Mouse (Mus musculus) splenic B cell, adult 2 months (primary cell): ENCODE measurements around the gene Cacna1b.

Experiments
- DNase-seq: peaks from one replicate; pipeline ENCODE4 v3.0.0-alpha.2; 2011; ENCODE audit warnings: low read depth, low spot score
- H3K27me3 ChIP-seq: 2 replicates; pipeline ENCODE4 v1.6.1; 2012; ENCODE audit warnings: mild to moderate bottlenecking, low read length, moderate library complexity, mixed read lengths; ENCODE audit not compliant: control insufficient read depth, poor library complexity, insufficient read depth, severe bottlenecking
- H3K36me3 ChIP-seq: 2 replicates; pipeline ENCODE4 v1.6.1; 2012; ENCODE audit warnings: mild to moderate bottlenecking, low read length, moderate library complexity, mixed read lengths; ENCODE audit not compliant: control insufficient read depth, poor library complexity, insufficient read depth, severe bottlenecking

The Cacna1b gene

GRCm38 (mm10) chr2:24755276-24755675 lies 7.7 kb downstream of the Cacna1b start:
- H3K36me3 ChIP-seq, result no peaks in the 10 kb centered on the region
- H3K27me3 ChIP-seq, result no peaks in the 10 kb centered on the region
- peak; percentile 71 for DNase-seq

DNA sequence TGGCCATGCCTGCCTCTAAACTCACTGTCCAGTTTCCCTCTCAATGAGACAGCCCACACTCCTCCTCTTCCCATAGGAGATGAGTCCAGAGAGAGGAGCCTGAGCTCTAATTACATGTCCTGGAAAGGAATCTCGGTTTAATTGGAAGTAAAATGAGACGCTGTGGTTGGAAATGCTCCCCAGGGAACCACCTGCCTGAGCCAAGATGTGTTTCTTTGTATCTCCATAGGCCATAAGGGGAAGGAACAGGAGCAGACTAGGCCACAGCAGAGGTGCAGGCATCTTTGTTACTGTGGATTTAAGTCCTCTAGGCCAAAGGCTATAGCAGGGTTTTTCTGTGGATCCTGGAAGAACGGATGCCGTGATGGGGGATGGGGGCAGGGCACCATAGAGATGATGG lies 10.4 kb downstream of the Cacna1b start:
- Histone ChIP-seq H3K36me3 (no peaks in the 10 kb centered on the region), H3K27me3 (no peaks in the 10 kb centered on the region)
- DNase-seq, result no peak

DNA sequence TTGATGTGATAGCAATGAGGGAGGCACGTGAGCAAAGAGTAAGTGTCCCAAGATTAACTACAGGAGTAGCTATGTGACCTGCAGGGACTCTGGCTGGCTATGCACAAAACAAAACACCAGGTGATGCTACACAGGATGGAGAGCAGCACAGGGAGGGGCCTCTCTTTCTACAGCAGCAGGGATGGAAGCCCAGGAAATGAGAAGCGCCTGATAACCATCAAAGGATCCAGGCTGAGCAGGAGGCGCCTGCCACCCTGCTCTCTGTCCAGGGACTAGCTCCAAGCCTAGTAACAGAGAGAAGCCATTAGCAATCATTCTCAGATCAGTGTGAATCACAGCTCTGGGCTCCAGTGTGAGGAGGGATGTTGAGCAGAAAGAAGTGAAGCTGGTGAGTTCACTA lies 12.9 kb downstream of the Cacna1b start:
- no peak for DNase-seq
- no peaks in the 10 kb centered on the region for H3K27me3 ChIP-seq
- H3K36me3 ChIP-seq, result no peaks in the 10 kb centered on the region

- peak; percentile 62 for DNase-seq
- no peaks in the 10 kb centered on the region for H3K27me3 ChIP-seq
- H3K36me3 ChIP-seq, result no peaks in the 10 kb centered on the region
Observed at GRCm38 (mm10) chr2:24747878-24748277, 15.1 kb downstream of the Cacna1b start.

DNA sequence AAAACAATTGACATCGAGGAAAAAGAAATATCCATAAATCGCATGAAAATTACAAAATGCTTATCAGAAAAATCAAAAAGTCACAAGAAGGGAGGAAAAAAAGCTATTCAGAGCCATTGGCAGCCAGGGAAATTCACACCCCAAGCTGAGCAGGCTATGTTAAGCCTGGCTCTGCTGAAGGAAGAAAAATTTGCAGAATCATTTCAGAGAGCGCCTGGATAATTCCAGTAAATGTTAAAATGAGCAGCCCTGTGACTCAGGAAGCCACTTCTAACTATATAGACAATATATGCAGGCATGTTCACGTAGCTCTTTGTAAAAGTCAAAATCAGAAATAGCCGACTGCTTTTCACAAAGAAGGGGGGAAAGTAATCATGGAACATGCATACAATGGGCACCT lies 23.3 kb downstream of the Cacna1b start:
- H3K36me3 ChIP-seq, result no peaks in the 10 kb centered on the region
- no peak for DNase-seq
- no peaks in the 10 kb centered on the region for H3K27me3 ChIP-seq

- DNase-seq, result no peak
- Histone ChIP-seq H3K36me3 (no peaks in the 10 kb centered on the region), H3K27me3 (no peaks in the 10 kb centered on the region)
Observed at GRCm38 (mm10) chr2:24733157-24733556, 29.8 kb downstream of the Cacna1b start.

DNA sequence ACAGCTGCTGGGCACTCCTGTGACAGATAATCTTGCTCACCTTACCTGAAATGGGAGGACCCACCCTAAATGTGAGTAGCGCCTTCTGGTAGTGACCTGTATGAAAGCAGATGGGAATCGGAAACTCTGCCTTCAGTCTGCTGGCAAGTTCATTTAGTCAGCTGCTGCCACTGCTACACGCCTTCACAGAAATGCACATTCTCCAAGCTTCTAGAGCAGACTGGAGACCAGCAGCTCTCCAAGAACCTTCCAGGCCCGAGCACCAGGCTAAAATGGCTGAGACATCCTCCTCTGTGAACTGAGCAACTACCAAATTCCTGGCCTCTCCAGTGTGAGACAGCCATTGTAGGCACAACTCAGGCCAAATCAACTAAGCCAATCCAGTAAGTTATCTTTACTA lies 37.1 kb downstream of the Cacna1b start:
- H3K27me3 ChIP-seq, result no peaks in the 10 kb centered on the region
- no peak for DNase-seq
- no peaks in the 10 kb centered on the region for H3K36me3 ChIP-seq

DNA sequence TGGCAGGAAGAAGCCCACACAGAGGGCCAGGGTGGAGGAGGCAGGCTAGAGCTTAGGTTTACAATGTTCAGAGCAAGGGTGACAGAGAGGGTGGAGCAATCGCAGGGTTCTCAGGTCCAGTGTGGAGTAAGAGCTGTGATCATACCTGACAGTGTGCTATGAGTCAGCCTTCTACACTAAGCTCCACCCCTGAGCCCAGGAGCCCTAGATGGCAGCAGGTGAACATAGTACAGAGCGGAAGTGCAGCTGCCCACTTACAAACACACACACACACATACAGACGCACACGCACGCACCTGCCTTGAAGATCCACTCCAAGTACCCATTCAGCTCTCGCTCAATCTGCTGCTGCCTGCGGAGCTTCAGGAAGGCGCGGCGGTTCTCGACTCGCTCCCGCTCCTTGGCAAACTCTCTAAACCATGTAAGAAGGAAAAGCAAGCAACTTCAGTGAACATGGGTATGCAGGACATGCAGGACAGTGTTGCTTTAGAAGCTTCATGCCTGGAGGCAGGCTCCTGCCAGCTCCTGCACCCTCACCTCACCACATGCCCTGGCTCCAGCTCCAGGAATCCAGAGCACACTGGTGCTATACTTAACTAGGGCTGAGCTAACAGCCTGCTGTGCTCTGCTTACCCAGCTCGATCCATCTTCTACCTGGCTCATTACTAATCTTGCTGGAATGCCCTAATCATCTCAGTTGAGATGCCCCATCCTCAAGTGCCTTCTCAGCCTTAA lies 43.1 kb downstream of the Cacna1b start:
- no peaks in the 10 kb centered on the region for H3K36me3 ChIP-seq
- no peak for DNase-seq
- H3K27me3 ChIP-seq, result no peaks in the 10 kb centered on the region

- H3K36me3 ChIP-seq, result no peaks in the 10 kb centered on the region
- DNase-seq, result no peak
- H3K27me3 ChIP-seq, result no peaks in the 10 kb centered on the region
Observed at GRCm38 (mm10) chr2:24718906-24719305, 44.0 kb downstream of the Cacna1b start.

- no peaks in the 10 kb centered on the region for H3K27me3 ChIP-seq
- DNase-seq, result no peak
- H3K36me3 ChIP-seq, result no peaks in the 10 kb centered on the region
Observed at GRCm38 (mm10) chr2:24717963-24718362, 45.0 kb downstream of the Cacna1b start.

GRCm38 (mm10) chr2:24717461-24717860 lies 45.5 kb downstream of the Cacna1b start:
- no peak for DNase-seq
- Histone ChIP-seq H3K27me3 (no peaks in the 10 kb centered on the region), H3K36me3 (no peaks in the 10 kb centered on the region)

DNA sequence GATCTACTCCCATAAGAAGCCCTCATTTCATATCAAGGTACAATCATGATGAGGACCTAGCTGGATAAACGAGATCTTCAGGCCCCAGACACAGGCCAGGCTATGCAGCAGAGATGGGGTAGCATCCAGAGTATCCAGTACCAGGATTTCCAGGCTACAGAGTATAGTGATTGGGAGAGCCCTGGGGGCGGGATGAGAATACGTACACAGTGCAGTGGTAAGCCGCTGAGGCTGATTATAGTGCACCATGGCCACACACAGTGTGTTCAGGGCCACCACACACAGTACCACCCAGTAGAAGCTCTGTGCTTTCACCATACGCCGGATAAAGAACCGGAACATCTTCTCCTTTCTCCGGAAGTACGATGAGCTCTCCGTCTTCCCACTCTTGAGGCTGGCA lies 57.0 kb downstream of the Cacna1b start:
- no peak for DNase-seq
- no peaks in the 10 kb centered on the region for H3K36me3 ChIP-seq

DNA sequence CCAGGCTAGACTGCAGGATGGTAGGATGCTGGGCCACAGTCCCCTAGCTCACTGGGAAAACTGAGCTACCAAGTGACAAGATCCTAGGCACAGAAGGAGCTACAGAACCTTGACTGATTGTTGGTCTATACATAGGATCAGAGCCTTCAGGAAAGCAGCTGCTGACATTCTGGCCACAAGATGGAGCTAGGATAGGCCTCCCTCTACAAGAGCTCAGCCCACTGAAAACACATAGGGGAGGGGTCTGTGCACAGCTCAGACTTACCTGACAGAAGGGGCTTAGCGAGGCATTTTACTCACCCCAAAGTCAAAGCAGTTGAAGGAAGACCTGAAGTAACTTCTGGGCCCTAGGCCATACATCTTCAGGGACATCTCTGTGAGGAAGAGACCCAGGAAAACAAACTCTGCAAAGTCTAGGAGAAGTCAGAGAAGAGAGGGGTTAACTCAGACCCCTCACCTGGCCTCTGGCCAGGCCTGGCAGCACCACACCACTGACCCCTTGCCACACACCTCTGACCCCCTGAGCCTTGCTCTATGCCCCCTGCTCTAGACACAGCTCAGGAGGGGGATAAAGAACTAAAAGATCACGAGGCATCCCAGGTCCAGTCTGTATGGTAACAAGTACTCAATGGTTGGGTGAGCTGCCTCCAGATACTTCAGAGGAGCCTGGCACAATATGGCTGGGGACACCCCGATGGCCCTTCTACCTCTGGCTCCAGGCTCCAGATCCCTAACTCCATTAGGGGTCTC lies 60.6 kb downstream of the Cacna1b start:
- DNase-seq, result no peak
- H3K27me3 ChIP-seq, result no peaks in the 10 kb centered on the region
- H3K36me3 ChIP-seq, result no peaks in the 10 kb centered on the region

More for the DNA sequence above, 57.0 kb downstream of the Cacna1b start:
- H3K27me3 ChIP-seq, result no peaks in the 10 kb centered on the region

- DNase-seq, result no peak
- Histone ChIP-seq H3K27me3 (no peaks in the 10 kb centered on the region), H3K36me3 (no peaks in the 10 kb centered on the region)
Observed at GRCm38 (mm10) chr2:24697281-24697980, 65.5 kb downstream of the Cacna1b start.

GRCm38 (mm10) chr2:24692371-24692770 lies 70.6 kb downstream of the Cacna1b start:
- no peaks in the 10 kb centered on the region for H3K36me3 ChIP-seq
- DNase-seq, result no peak
- no peaks in the 10 kb centered on the region for H3K27me3 ChIP-seq
